Mouse (Mus musculus): Measurements from ENCODE around the gene H2-D1. TPM values are rescaled to one million over a fixed set of nuclear protein-coding genes. Genes with fewer than 3 reads are reported as not detected.

Gene H2-D1
- total and polyA plus RNA-seq, 3 experiments: 105 to 286 (median 131) TPM

- H3K4me1 ChIP-seq (ENCODE audit: control insufficient read depth, insufficient read depth, low read length): peaks cover 8% of the 10 kb centered on the region
- intact Hi-C loops (cut with DNase I): loop anchor here (2.0 to 10.0 kb wide), 4 partner anchors 70 to 382 kb away; partner anchors contain the start of genes Csnk2b, Gpank1, Nelfe and Skiv2l
- H3K4me3 ChIP-seq: peak overlapping the region; percentile 67
- no peaks in the 10 kb centered on the region; the same call in 1 of the 2 replicates for H3K79me2 ChIP-seq (replicated peaks; ENCODE audit: control insufficient read depth, insufficient read depth, low read length)
- H3K27me3 ChIP-seq (ENCODE audit: control insufficient read depth, insufficient read depth, low read length): no peaks in the 10 kb centered on the region
- 1% methylated on average over 18 of the region's 18 CpGs for WGBS
- DNase-seq: peak; percentile 93 to 99
- H3K36me3 ChIP-seq (ENCODE audit: control insufficient read depth, insufficient read depth, low read length): no peaks in the 10 kb centered on the region
- TF ChIP-seq CTCF (IDR thresholded peaks at IDR 0.05) (no peak; the same call in 1 of the 2 replicates), EP300 (IDR thresholded peaks at IDR 0.05; ENCODE audit: insufficient read depth, low read depth, low read length) (no peak; the same call in 1 of the 2 replicates), POLR2A (IDR thresholded peaks at IDR 0.05; ENCODE audit: insufficient read depth, low read depth, low read length) (no peak; the same call in 1 of the 2 replicates)
- H3K9ac ChIP-seq (ENCODE audit: low read depth, low read length): peak overlapping the region; percentile 63
- H3K27ac ChIP-seq: peak overlapping the region; percentile 94
Measured at GRCm38 (mm10) chr17:35236390-35236746, 26.2 kb upstream of the H2-D1 start.

- DNase-seq: no peak
- intact Hi-C loops (cut with DNase I): loop anchor here (2.0 to 10.0 kb wide), 4 partner anchors 70 to 382 kb away; partner anchors contain the start of genes Csnk2b, Gpank1, Nelfe and Skiv2l
- Histone ChIP-seq H3K79me2 (replicated peaks; ENCODE audit: control insufficient read depth, insufficient read depth, low read length) (no peaks in the 10 kb centered on the region; the same call in 1 of the 2 replicates), H3K4me1 (ENCODE audit: control insufficient read depth, insufficient read depth, low read length) (peaks cover 8% of the 10 kb centered on the region), H3K9ac (ENCODE audit: low read depth, low read length) (no peak overlapping the region), H3K27ac (no peak overlapping the region), H3K4me3 (no peak overlapping the region), H3K36me3 (ENCODE audit: control insufficient read depth, insufficient read depth, low read length) (no peaks in the 10 kb centered on the region), H3K27me3 (ENCODE audit: control insufficient read depth, insufficient read depth, low read length) (no peaks in the 10 kb centered on the region)
- no peak for TF ChIP-seq CTCF (IDR thresholded peaks at IDR 0.05)
- TF ChIP-seq EP300 (IDR thresholded peaks at IDR 0.05; ENCODE audit: insufficient read depth, low read depth, low read length): no peak
- no peak for TF ChIP-seq POLR2A (IDR thresholded peaks at IDR 0.05; ENCODE audit: insufficient read depth, low read depth, low read length)
- WGBS: 79% methylated on average over 9 of the region's 9 CpGs
Measured at GRCm38 (mm10) chr17:35236996-35237395, 25.5 kb upstream of the H2-D1 start.

- Histone ChIP-seq H3K36me3 (ENCODE audit: control insufficient read depth, insufficient read depth, low read length) (no peaks in the 10 kb centered on the region), H3K79me2 (replicated peaks; ENCODE audit: control insufficient read depth, insufficient read depth, low read length) (no peaks in the 10 kb centered on the region; the same call in 1 of the 2 replicates), H3K4me1 (ENCODE audit: control insufficient read depth, insufficient read depth, low read length) (peaks cover 7% of the 10 kb centered on the region), H3K27ac (no peak overlapping the region), H3K4me3 (no peak overlapping the region), H3K27me3 (ENCODE audit: control insufficient read depth, insufficient read depth, low read length) (no peaks in the 10 kb centered on the region), H3K9ac (ENCODE audit: low read depth, low read length) (no peak overlapping the region)
- no peak for DNase-seq
- 90% methylated on average over 12 of the region's 12 CpGs for WGBS
- TF ChIP-seq POLR2A (IDR thresholded peaks at IDR 0.05; ENCODE audit: insufficient read depth, low read depth, low read length): no peak
- intact Hi-C loops (cut with DNase I): loop anchor here (2.0 to 10.0 kb wide), 4 partner anchors 71 to 383 kb away; partner anchors contain the start of genes Csnk2b, Gpank1, Nelfe and Skiv2l
Measured at GRCm38 (mm10) chr17:35237504-35237903, 25.0 kb upstream of the H2-D1 start.

GRCm38 (mm10) chr17:35239700-35240099 lies 22.8 kb upstream of the H2-D1 start:
- Histone ChIP-seq H3K9ac (ENCODE audit: low read depth, low read length) (no peak overlapping the region), H3K27ac (peak overlapping the region; percentile 98; the same call in 1 of the 2 replicates), H3K79me2 (replicated peaks; ENCODE audit: control insufficient read depth, insufficient read depth, low read length) (peaks cover 4% of the 10 kb centered on the region), H3K4me1 (ENCODE audit: control insufficient read depth, insufficient read depth, low read length) (peaks cover 14% of the 10 kb centered on the region), H3K36me3 (ENCODE audit: control insufficient read depth, insufficient read depth, low read length) (peaks cover 13% of the 10 kb centered on the region), H3K4me3 (no peak overlapping the region), H3K27me3 (ENCODE audit: control insufficient read depth, insufficient read depth, low read length) (no peaks in the 10 kb centered on the region)
- WGBS: 62% methylated on average over 5 of the region's 5 CpGs
- intact Hi-C loops (cut with DNase I): loop anchor here (5.0 to 10.0 kb wide), 5 partner anchors 117 to 405 kb away; partner anchors contain the start of genes Csnk2b, Dxo, Gpank1 and Nelfe
- TF ChIP-seq POLR2A (IDR thresholded peaks at IDR 0.05; ENCODE audit: insufficient read depth, low read depth, low read length): no peak
- no peak for TF ChIP-seq CTCF (IDR thresholded peaks at IDR 0.05)
- TF ChIP-seq EP300 (IDR thresholded peaks at IDR 0.05; ENCODE audit: insufficient read depth, low read depth, low read length): no peak
- DNase-seq: no peak

- peak overlapping the region; percentile 98 for H3K27ac ChIP-seq
- H3K36me3 ChIP-seq (ENCODE audit: control insufficient read depth, insufficient read depth, low read length): peaks cover 19% of the 10 kb centered on the region
- 21% methylated on average over 12 of the region's 12 CpGs for WGBS
- intact Hi-C loops (cut with DNase I): loop anchor here (5.0 to 10.0 kb wide), 2 partner anchors 238 to 406 kb away; partner anchors contain the start of genes Dxo, Stk19 and Vars
- peaks cover 4% of the 10 kb centered on the region for H3K79me2 ChIP-seq (replicated peaks; ENCODE audit: control insufficient read depth, insufficient read depth, low read length)
- no peaks in the 10 kb centered on the region for H3K27me3 ChIP-seq (ENCODE audit: control insufficient read depth, insufficient read depth, low read length)
- DNase-seq: no peak
- peaks cover 15% of the 10 kb centered on the region for H3K4me1 ChIP-seq (ENCODE audit: control insufficient read depth, insufficient read depth, low read length)
- TF ChIP-seq EP300 (IDR thresholded peaks at IDR 0.05; ENCODE audit: insufficient read depth, low read depth, low read length) (no peak), POLR2A (IDR thresholded peaks at IDR 0.05; ENCODE audit: insufficient read depth, low read depth, low read length) (no peak), CTCF (IDR thresholded peaks at IDR 0.05) (no peak)
- peak overlapping the region; percentile 63; the same call in 1 of the 2 replicates for H3K9ac ChIP-seq (ENCODE audit: low read depth, low read length)
- H3K4me3 ChIP-seq: peak overlapping the region; percentile 77
Measured at GRCm38 (mm10) chr17:35240384-35241304, 21.9 kb upstream of the H2-D1 start.
